Mouse (Mus musculus): ENCODE results near the gene Ppara.

Ppara gene

GRCm38 (mm10) chr15:85730027-85730426 lies 4.8 kb upstream of the Ppara start:
- no peak for DNase-seq

DNA sequence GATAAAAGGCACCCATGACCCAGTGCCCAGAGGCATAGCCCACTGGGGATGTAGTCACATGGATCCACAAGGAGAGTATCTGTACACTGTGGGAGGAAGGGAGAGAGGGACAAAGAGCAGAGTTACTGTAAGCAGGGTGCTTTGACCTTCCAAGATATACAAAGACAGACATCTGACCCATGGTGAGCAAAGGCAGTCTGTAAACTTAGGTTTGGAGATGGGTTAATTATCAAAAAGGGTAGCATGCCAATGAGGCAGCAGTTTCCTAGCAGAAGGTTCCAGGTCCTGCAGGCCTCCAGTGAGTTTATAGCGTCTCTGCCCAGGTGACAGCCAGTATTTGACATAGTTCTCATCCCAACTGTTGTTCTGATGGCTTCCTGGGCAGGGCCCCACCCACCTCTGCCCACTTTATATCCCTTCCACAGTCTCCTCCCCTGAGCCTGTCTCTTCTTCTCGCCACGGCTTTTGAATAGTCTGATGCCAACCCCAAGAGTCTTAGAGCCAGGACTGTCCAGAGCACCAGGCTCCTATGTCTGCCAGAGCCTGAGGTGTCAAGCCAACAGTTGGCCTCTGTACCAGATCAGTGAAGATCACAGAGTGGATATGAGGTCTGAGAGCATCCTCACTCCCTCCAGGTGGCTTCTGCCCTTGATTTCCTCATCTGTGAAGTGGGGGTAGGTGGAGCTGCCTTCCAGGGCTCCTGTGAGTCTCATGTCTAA lies 2.7 kb upstream of the Ppara start:
- no peak for DNase-seq

DNA sequence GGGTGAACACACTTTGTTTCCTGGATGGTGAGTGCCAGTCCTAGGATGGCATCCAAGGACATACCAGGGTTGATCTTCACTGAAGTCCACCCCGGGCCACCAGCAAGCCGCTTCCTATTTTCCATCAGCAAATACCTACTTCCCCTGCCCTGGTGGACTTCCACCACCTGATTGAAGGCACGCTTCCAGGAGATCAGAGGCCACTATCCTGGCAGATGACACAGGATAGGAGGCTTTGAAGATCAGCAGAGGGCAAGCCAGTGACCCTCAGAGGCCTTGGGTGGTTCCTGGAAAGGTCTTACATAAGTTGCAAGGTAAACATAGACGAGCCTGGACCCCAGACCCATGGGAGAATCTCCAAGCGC lies 2.2 kb upstream of the Ppara start:
- no peak for DNase-seq

GRCm38 (mm10) chr15:85733686-85734085 lies 1.1 kb upstream of the Ppara start:
- no peak for DNase-seq

DNA sequence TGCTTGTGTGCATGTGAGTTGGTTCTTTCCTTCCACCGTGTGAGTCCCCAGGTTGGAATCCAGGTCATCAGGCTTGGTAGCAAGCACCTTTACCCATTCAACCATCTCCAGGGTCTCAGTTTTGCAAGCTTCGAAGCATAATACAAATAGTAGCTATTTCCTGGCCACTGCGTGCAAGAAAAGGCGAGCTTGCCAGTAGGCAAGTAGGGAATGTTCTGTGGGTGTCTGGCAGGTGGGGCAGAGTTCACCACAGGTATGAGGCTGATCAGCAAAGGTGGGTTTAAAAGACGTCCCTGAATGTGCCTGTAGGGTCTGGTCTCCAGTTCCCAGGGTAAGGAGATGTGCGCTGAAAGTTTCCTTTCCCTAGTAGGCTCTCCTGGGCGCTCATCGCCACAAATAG lies 635 bp upstream of the Ppara start:
- no peak for DNase-seq

- DNase-seq = peak; percentile 95 to 98
Measured at GRCm38 (mm10) chr15:85735063-85735835, 466 bp downstream of the Ppara start.

DNA sequence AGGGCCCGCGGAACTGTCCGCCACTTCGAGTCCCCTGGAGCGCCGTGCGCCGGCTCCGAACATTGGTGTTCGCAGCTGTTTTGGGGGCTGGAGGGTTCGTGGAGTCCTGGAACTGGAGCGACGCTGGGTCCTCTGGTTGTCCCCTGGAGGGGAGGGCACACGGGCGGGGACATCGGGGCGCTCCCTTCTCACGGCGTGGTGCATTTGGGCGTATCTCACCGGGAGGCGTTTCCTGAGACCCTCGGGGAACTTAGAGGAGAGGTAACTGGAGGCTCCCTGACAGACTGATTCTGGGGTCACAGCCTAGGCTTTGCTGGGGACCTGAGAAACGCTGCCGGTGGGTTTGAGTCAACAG lies 1.0 kb downstream of the Ppara start:
- DNase-seq = no peak

GRCm38 (mm10) chr15:85736506-85736905 lies 1.7 kb downstream of the Ppara start:
- DNase-seq = no peak

- DNase-seq = no peak
Measured at GRCm38 (mm10) chr15:85738416-85738815, 3.6 kb downstream of the Ppara start.

DNA sequence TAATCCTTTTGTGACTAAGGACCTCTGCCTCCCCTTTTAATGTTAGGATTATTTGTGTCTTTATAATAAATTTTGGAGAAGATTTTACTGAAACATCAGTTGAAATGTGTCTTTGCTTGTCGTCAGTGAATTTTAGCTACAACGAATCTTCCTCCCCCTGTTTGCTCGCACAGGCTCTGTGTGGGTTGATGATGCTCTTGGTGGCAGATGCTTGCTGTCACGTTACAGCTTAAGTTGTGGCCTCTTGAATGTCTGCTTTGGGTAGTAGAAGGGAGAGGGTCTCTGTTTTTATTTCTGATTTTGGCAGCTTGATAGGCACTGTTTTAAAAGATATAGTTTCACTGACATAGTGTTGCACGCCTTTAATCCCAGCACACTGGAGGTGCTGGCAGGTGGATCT lies 4.2 kb downstream of the Ppara start:
- no peak for DNase-seq

- DNase-seq = no peak
Measured at GRCm38 (mm10) chr15:85742608-85743007, 7.8 kb downstream of the Ppara start.

DNA sequence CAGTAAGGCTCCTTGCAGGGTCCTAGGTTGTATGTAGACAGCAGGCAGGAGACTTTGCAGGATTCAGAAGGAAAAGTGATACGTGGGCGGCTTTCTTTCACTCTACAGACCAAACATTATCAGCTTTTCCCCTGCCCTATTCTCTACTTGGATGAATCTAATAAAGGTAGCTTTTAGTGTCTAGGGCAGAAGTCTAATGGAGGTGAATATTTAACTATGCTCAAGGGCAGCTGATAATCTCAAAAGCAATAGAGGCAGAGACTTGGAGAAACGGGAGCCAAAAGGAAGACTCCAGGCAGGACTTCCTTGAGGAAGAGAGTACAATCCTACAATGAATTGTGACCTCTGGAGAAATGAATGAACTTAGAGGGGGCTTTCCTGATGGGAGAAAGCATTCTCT lies 9.2 kb downstream of the Ppara start:
- DNase-seq = no peak

- no peak for DNase-seq
Measured at GRCm38 (mm10) chr15:85746178-85746577, 11.4 kb downstream of the Ppara start.

GRCm38 (mm10) chr15:85746671-85747070 lies 11.9 kb downstream of the Ppara start:
- no peak for DNase-seq

DNA sequence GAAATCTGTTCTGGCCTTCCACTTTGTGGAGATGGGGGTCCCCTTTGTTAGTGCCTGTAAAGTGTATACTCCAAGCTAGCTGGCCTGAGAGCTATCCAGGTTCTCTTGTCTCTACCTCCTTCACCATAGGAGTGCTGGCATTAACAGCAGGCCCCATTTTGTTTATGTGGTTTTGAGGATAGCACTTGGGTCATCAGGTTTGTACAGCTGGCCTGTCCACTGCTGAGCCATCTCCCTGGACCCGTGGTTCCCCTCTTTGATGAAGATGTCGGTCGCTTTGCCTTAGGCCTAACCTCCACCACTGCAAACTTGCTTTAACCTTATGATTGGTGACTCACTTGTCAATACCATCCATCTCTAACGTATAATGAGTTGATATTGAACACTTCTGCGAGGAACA lies 13.2 kb downstream of the Ppara start:
- no peak for DNase-seq

DNA sequence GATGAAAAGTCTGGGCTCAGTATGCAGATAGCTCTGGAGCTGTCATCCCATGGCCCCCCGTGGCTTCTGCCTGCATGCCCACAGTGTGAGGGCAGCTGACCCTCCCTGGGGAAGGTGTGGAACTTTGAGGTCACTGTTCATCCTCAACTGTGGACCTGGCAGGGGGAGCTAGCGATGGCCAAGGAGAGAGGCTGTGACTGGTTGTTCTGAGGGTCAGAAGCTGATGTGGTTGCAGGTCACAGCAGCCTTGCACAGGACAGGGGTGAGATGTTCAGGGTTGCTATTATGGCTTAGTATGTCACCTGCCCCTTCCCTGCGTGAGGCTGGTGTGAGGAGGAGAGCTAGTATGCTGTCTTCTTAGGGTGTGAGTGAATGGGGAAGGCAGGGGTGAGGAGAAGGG lies 13.7 kb downstream of the Ppara start:
- no peak for DNase-seq

GRCm38 (mm10) chr15:85749141-85749540 lies 14.4 kb downstream of the Ppara start:
- no peak for DNase-seq

GRCm38 (mm10) chr15:85750115-85750514 lies 15.3 kb downstream of the Ppara start:
- no peak for DNase-seq

- DNase-seq = no peak
Measured at GRCm38 (mm10) chr15:85752655-85753054, 17.9 kb downstream of the Ppara start.

GRCm38 (mm10) chr15:85754033-85754650 lies 19.4 kb downstream of the Ppara start:
- DNase-seq = no peak

DNA sequence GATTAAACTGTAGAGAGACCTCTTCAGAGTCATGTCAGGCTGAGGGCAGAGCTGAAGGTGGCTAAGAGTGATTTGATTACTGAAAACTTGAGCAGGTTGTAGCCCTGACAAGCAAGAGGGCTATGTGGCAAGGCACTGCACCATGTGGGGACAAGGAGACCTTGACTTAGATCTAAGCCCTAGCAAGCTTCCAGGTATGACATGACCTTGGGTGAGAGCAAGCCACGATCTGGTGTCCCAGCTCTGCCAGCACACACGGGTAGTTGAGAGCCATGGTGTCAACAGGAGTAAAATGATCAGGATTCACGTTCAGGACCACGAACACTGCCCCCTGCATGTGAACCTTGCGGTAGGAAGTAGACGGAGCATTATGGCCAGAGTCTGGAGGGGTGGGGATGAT lies 20.4 kb downstream of the Ppara start:
- DNase-seq = no peak

DNA sequence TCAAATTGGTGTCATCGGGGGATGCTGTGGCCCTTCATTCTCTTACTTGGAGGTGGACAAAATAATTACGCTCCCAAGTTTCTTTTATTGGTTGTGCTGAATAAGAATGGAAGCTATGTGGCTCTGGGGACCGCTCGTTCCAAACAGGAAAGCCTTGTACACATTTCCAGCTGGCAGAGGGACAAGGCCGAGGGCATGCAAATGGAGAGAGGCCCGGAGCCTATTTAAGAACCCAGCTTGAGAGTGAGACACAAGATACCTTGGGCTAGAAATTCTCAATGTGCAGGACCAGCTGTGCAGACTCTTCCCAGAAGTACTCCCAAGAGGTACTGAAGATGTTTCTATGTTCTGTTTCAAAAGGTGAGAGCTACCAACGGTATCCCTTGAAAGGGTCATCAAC lies 21.8 kb downstream of the Ppara start:
- no peak for DNase-seq

GRCm38 (mm10) chr15:85757768-85758167 lies 23.0 kb downstream of the Ppara start:
- DNase-seq = no peak

- DNase-seq = no peak
Measured at GRCm38 (mm10) chr15:85762761-85763160, 28.0 kb downstream of the Ppara start.

Data from lung, postnatal 4 days (tissue).